Comparison of ENCODE assay signal across 8 mouse cellular contexts in the genomic region with DNA sequence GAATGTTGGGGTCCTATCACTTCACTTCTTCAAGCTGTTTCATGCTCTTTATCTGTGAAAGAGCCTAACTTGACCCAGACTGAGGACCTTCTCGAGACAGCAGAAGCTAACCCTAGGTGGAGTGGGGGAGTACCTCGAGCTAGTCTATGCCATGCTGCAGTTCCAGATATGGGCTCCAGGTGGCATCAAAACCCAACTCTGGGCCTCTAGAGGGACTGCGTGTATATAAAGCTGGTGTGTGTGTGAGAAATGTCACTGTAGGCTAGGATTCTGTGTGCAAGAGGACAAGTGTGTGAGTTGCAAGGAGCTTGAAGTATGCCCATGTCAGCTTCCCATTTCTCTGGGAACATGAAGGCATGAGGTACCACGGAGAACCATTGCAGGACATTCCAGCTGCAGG. TPM values are rescaled to one million over a fixed set of nuclear protein-coding genes. Genes with fewer than 3 reads are reported as not detected.
DNase-seq lines count a peak whose midpoint lies in the region; ATAC-seq and TF ChIP-seq lines count a peak whose summit lies in the region.

No protein-coding gene starts in this region.

- no peaks in the 10 kb centered on the region for H3K9me3 ChIP-seq in kidney, postnatal 0 days (replicated peaks; ENCODE audit: low read length)
- H3K9me3 ChIP-seq in liver, embryonic 11.5 days (ENCODE audit: control insufficient read depth, low read length), result no peaks in the 10 kb centered on the region
- H3K9me3 ChIP-seq in neural tube, embryonic 14.5 days (ENCODE audit: control insufficient read depth, low read length), result no peaks in the 10 kb centered on the region

- no peaks in the 10 kb centered on the region for H3K36me3 ChIP-seq in kidney, postnatal 0 days (ENCODE audit: insufficient read depth, low read length)
- H3K36me3 ChIP-seq in liver, embryonic 11.5 days (ENCODE audit: control insufficient read depth, insufficient read depth, low read length), result no peaks in the 10 kb centered on the region
- no peaks in the 10 kb centered on the region for H3K36me3 ChIP-seq in neural tube, embryonic 14.5 days (ENCODE audit: control insufficient read depth, insufficient read depth, low read length)

- H3K4me3 ChIP-seq in kidney, postnatal 0 days (replicated peaks; ENCODE audit: low read depth, low read length), result no peak overlapping the region
- H3K4me3 ChIP-seq in liver, embryonic 11.5 days (ENCODE audit: low read depth, low read length), result no peak overlapping the region
- H3K4me3 ChIP-seq in neural tube, embryonic 14.5 days (ENCODE audit: low read depth, low read length), result no peak overlapping the region

- no peak overlapping the region for H3K27ac ChIP-seq in kidney, postnatal 0 days
- no peak overlapping the region for H3K27ac ChIP-seq in liver, embryonic 11.5 days (ENCODE audit: low read depth, low read length)
- H3K27ac ChIP-seq in neural tube, embryonic 14.5 days (ENCODE audit: low read depth, low read length), result no peak overlapping the region

- no peak overlapping the region for H3K9ac ChIP-seq in kidney, postnatal 0 days (ENCODE audit: low read depth, low read length)
- H3K9ac ChIP-seq in liver, embryonic 11.5 days (ENCODE audit: low read depth, low read length), result no peak overlapping the region
- H3K9ac ChIP-seq in neural tube, embryonic 14.5 days (replicated peaks; ENCODE audit: low read depth, low read length), result no peak overlapping the region

- no peak overlapping the region for H3K4me2 ChIP-seq in kidney, postnatal 0 days (ENCODE audit: low read length)
- no peak overlapping the region for H3K4me2 ChIP-seq in liver, embryonic 11.5 days
- no peak overlapping the region for H3K4me2 ChIP-seq in neural tube, embryonic 14.5 days (ENCODE audit: low read depth, low read length)

- peak; percentile 92 for TF ChIP-seq CTCF in kidney, postnatal 0 days (IDR thresholded peaks at IDR 0.05; ENCODE audit: low read depth)

- no peaks in the 10 kb centered on the region for H3K27me3 ChIP-seq in kidney, postnatal 0 days (ENCODE audit: insufficient read depth, low read length)
- no peaks in the 10 kb centered on the region; the same call in 1 of the 2 replicates for H3K27me3 ChIP-seq in liver, embryonic 11.5 days (replicated peaks; ENCODE audit: control insufficient read depth, insufficient read depth, low read length)
- H3K27me3 ChIP-seq in neural tube, embryonic 14.5 days (ENCODE audit: control insufficient read depth, insufficient read depth, low read length), result no peaks in the 10 kb centered on the region

- WGBS in kidney, postnatal 0 days, result 21% methylated on average over 4 of the region's 4 CpGs
- 18% methylated on average over 4 of the region's 4 CpGs for WGBS in liver, embryonic 11.5 days
- 15% methylated on average over 4 of the region's 4 CpGs for WGBS in neural tube, embryonic 14.5 days

- peak; percentile 72 for ATAC-seq in frontal cortex, adult (ENCODE audit: low TSS enrichment)
- ATAC-seq in kidney, postnatal 0 days (replicated peaks; ENCODE audit: low FRiP score, low read depth), result no peak
- ATAC-seq in liver, embryonic 11.5 days (replicated peaks; ENCODE audit: low FRiP score), result peak; percentile 55
- peak; percentile 62; the same call in 1 of the 2 replicates for ATAC-seq in neural tube, embryonic 14.5 days (ENCODE audit: low read depth)

- peak; percentile 76 for DNase-seq in 416B (ENCODE audit: low read depth)
- peak; percentile 91 for DNase-seq in MN1 (ENCODE audit: low spot score)
- DNase-seq in cerebellum, adult 9-10 months, result peak; percentile 80
- DNase-seq in kidney, postnatal 0 days (ENCODE audit: low spot score), result peak; percentile 86
- DNase-seq in liver, embryonic 11.5 days (ENCODE audit: low spot score), result peak; percentile 66
- DNase-seq in thymus, postnatal 25 days, result peak; percentile 89

- peaks cover 43% of the 10 kb centered on the region for H3K4me1 ChIP-seq in kidney, postnatal 0 days (replicated peaks; ENCODE audit: insufficient read depth, low read length)
- peaks cover 56% of the 10 kb centered on the region for H3K4me1 ChIP-seq in liver, embryonic 11.5 days (replicated peaks; ENCODE audit: control insufficient read depth, insufficient read depth, low read length)
- peaks cover 45% of the 10 kb centered on the region for H3K4me1 ChIP-seq in neural tube, embryonic 14.5 days (ENCODE audit: control insufficient read depth, insufficient read depth, low read length)

RNA-seq across cellular contexts. Expression of gene Gse1, which starts 53.2 kb away (rescaled TPM):
- polyA plus RNA-seq in kidney, postnatal 0 days (2015; fragmentation: Nextera tagmentation; extraction: Ambion mirVana), result 5.9 and 8.4 TPM in 2 replicates
- polyA plus RNA-seq in liver, embryonic 11.5 days (2014; fragmentation: Nextera tagmentation; extraction: Ambion mirVana), result 23.1 and 25.3 TPM in 2 replicates
- polyA plus RNA-seq in neural tube, embryonic 14.5 days (2014; fragmentation: Nextera tagmentation; extraction: Ambion mirVana), result 19.2 and 23.3 TPM in 2 replicates
